Mouse (Mus musculus) C2C12 (cell line): ENCODE measurements around the gene Acsf3.

ENCODE experiments used
- CTCF ChIP-seq: IDR thresholded peaks from one replicate; pipeline ENCODE4 v1.5.1; 2011; ENCODE audit not compliant: control insufficient read depth, insufficient read depth, insufficient read length
- FOSL1 ChIP-seq: IDR thresholded peaks from one replicate; pipeline ENCODE4 v1.8.0; 2011; ENCODE audit warnings: mild to moderate bottlenecking, low read length; ENCODE audit not compliant: poor library complexity, insufficient read depth, severe bottlenecking
- MAX ChIP-seq: IDR thresholded peaks from one replicate; pipeline ENCODE4 v1.6.1; 2011; ENCODE audit warnings: mild to moderate bottlenecking, control low read depth
- MYOG ChIP-seq: IDR thresholded peaks from one replicate; pipeline ENCODE4 v1.6.1; 2011; ENCODE audit not compliant: control insufficient read depth, insufficient read length; ENCODE audit errors: extremely low read depth

GRCm38 (mm10) chr8:122749333-122749958 is 25.8 kb upstream of the Acsf3 start:
- TF ChIP-seq MAX, result no peak
- TF ChIP-seq CTCF, result no peak
- no peak for TF ChIP-seq FOSL1
- TF ChIP-seq MYOG, result no peak
